Comparison of ENCODE assay signal across 21 mouse cellular contexts in genomic region chr8:115126081-115126480, GRCm38 (mm10).
"Had no signal": no experiment of that assay in that cellular context is flagged by ENCODE, and none has a peak within 500 bp of the region (broad histone marks: within the 10 kb centered on the region; RNA-seq: fewer than 3 reads in every experiment).

No protein-coding gene starts in this region.

- ATAC-seq: hindbrain, postnatal 0 days; intestine, embryonic 16.5 days; liver, embryonic 12.5 days had no signal

- H3K9ac ChIP-seq: heart, embryonic 12.5 days; hindbrain, embryonic 13.5 days; hindbrain, embryonic 15.5 days; limb, embryonic 13.5 days; limb, embryonic 15.5 days; liver, embryonic 12.5 days; liver, embryonic 14.5 days had no signal

- H3K36me3 ChIP-seq: heart, embryonic 10.5 days; heart, embryonic 12.5 days; hindbrain, embryonic 13.5 days; hindbrain, embryonic 15.5 days; limb, embryonic 13.5 days; limb, embryonic 15.5 days; liver, embryonic 12.5 days had no signal

- H3K27ac ChIP-seq: heart, embryonic 10.5 days; hindbrain, embryonic 13.5 days; hindbrain, embryonic 15.5 days; hindbrain, postnatal 0 days; layer of hippocampus, adult 2 months; limb, embryonic 13.5 days; limb, embryonic 15.5 days; liver, embryonic 12.5 days; liver, embryonic 14.5 days had no signal

- H3K4me2 ChIP-seq: heart, embryonic 12.5 days; hindbrain, embryonic 13.5 days; hindbrain, embryonic 15.5 days; limb, embryonic 13.5 days; limb, embryonic 15.5 days; liver, embryonic 12.5 days had no signal

- H3K27me3 ChIP-seq: heart, embryonic 12.5 days; hindbrain, embryonic 15.5 days; limb, embryonic 15.5 days; liver, embryonic 12.5 days had no signal

- DNase-seq: gastrocnemius, postnatal 14 days; gastrocnemius, postnatal 36 days; heart, adult 18-20 months; heart, postnatal 10 days; kidney, adult 11 months; kidney, adult 8-10 months; kidney, postnatal 10 days; kidney, postnatal 25 days; kidney, postnatal 4 days; left cerebral cortex, postnatal 4 days had no signal

- H3K4me1 ChIP-seq: heart, embryonic 10.5 days; heart, embryonic 12.5 days; hindbrain, embryonic 13.5 days; hindbrain, embryonic 15.5 days; limb, embryonic 13.5 days; limb, embryonic 15.5 days; liver, embryonic 12.5 days had no signal

- H3K4me3 ChIP-seq: heart, embryonic 10.5 days; heart, embryonic 12.5 days; hindbrain, embryonic 13.5 days; hindbrain, embryonic 15.5 days; layer of hippocampus, adult 2 months; limb, embryonic 13.5 days; limb, embryonic 15.5 days; liver, embryonic 12.5 days had no signal

- H3K9me3 ChIP-seq: heart, embryonic 10.5 days; heart, embryonic 12.5 days; hindbrain, embryonic 13.5 days; hindbrain, embryonic 15.5 days; limb, embryonic 13.5 days; limb, embryonic 15.5 days; liver, embryonic 12.5 days had no signal
